Mouse (Mus musculus) embryonic facial prominence, embryonic 12.5 days (tissue): ENCODE measurements at regions not wholly inside any gene's neighbourhood (a gene's known extent, or its start where the extent isn't known, plus 50 kb on each side); places are given as distances from the start of the nearest gene placed in this dataset.

Source experiments
- ATAC-seq: fragments of 200-750 bp; cut with Nextera tagmentation; 2 replicates; pipeline ENCODE4 v1.8.0; 2017; ENCODE audit not compliant: insufficient number of reproducible peaks, insufficient read depth, low FRiP score, low TSS enrichment
- H3K27ac ChIP-seq: fragments of 300-500 bp; sonication (generic); 2 replicates; pipeline ENCODE4 v1.5.1; 2016; ENCODE audit warnings: mild to moderate bottlenecking
- H3K27me3 ChIP-seq: fragments of 300-500 bp; sonication (generic); 2 replicates; pipeline ENCODE4 v1.6.1; 2016; ENCODE audit warnings: mild to moderate bottlenecking, moderate library complexity
- H3K36me3 ChIP-seq: fragments of 300-500 bp; sonication (generic); 2 replicates; pipeline ENCODE4 v1.6.1; 2016; ENCODE audit warnings: mild to moderate bottlenecking
- H3K4me1 ChIP-seq: fragments of 300-500 bp; sonication (generic); 2 replicates; pipeline ENCODE4 v1.6.1; 2016
- H3K4me2 ChIP-seq: fragments of 300-500 bp; sonication (generic); replicated peaks from 2 replicates; pipeline ENCODE4 v1.6.1; 2016; ENCODE audit warnings: mild to moderate bottlenecking, moderate library complexity
- H3K4me3 ChIP-seq: fragments of 300-500 bp; sonication (generic); 2 replicates; pipeline ENCODE4 v1.5.1; 2016; ENCODE audit warnings: mild to moderate bottlenecking
- H3K9ac ChIP-seq: fragments of 300-500 bp; sonication (generic); 2 replicates; pipeline ENCODE4 v1.6.1; 2016; ENCODE audit warnings: mild to moderate bottlenecking, moderate library complexity
- H3K9me3 ChIP-seq: fragments of 300-500 bp; sonication (generic); 2 replicates; pipeline ENCODE4 v1.6.1; 2016; ENCODE audit warnings: mild to moderate bottlenecking, moderate library complexity
- WGBS: fragments of 180-500 bp; shearing (Covaris S2); methylation state at CpG from one replicate; pipeline ENCODE4 v1.1.7; 2016; 5-methylcytosine and 5-hydroxymethylcytosine counted together

- no peaks in the 10 kb centered on the region for H3K27me3 ChIP-seq
- H3K4me1 ChIP-seq: no peaks in the 10 kb centered on the region
- H3K36me3 ChIP-seq: no peaks in the 10 kb centered on the region
- 75% methylated on average over 2 of the region's 2 CpGs for WGBS
- no peak overlapping the region for H3K27ac ChIP-seq
- H3K9me3 ChIP-seq: no peaks in the 10 kb centered on the region
- no peak overlapping the region for H3K9ac ChIP-seq
- H3K4me3 ChIP-seq: no peak overlapping the region
- H3K4me2 ChIP-seq: no peak overlapping the region
- ATAC-seq: no peak
Observed at GRCm38 (mm10) chr10:98318416-98318815, 591.9 kb upstream of the C030005K15Rik start.

- WGBS: 89% methylated on average over 5 of the region's 5 CpGs
Observed at GRCm38 (mm10) chr10:98323846-98324245, 590.4 kb upstream of the Atp2b1 start.

GRCm38 (mm10) chr10:98324591-98324990 is 589.6 kb upstream of the Atp2b1 start:
- no peak overlapping the region for H3K4me2 ChIP-seq
- no peak overlapping the region for H3K4me3 ChIP-seq
- H3K9me3 ChIP-seq: no peaks in the 10 kb centered on the region
- H3K27me3 ChIP-seq: no peaks in the 10 kb centered on the region
- H3K27ac ChIP-seq: no peak overlapping the region
- H3K36me3 ChIP-seq: no peaks in the 10 kb centered on the region
- no peak overlapping the region for H3K9ac ChIP-seq
- no peaks in the 10 kb centered on the region for H3K4me1 ChIP-seq
- no peak for ATAC-seq

More at GRCm38 (mm10) chr10:98323846-98324245, 590.4 kb upstream of the Atp2b1 start:
- no peaks in the 10 kb centered on the region for H3K36me3 ChIP-seq
- ATAC-seq: no peak
- H3K4me1 ChIP-seq: no peaks in the 10 kb centered on the region
- H3K4me3 ChIP-seq: no peak overlapping the region
- no peaks in the 10 kb centered on the region for H3K9me3 ChIP-seq
- H3K27me3 ChIP-seq: no peaks in the 10 kb centered on the region
- no peak overlapping the region for H3K27ac ChIP-seq
- H3K9ac ChIP-seq: no peak overlapping the region
- H3K4me2 ChIP-seq: no peak overlapping the region

GRCm38 (mm10) chr10:98325720-98326119 is 588.5 kb upstream of the Atp2b1 start:
- Histone ChIP-seq H3K4me2 (no peak overlapping the region), H3K4me3 (no peak overlapping the region), H3K9me3 (no peaks in the 10 kb centered on the region), H3K36me3 (no peaks in the 10 kb centered on the region), H3K9ac (no peak overlapping the region), H3K4me1 (no peaks in the 10 kb centered on the region), H3K27ac (no peak overlapping the region), H3K27me3 (no peaks in the 10 kb centered on the region)
- WGBS: 47% methylated on average over 5 of the region's 5 CpGs
- ATAC-seq: no peak

- Histone ChIP-seq H3K27ac (no peak overlapping the region), H3K4me1 (no peaks in the 10 kb centered on the region), H3K36me3 (no peaks in the 10 kb centered on the region), H3K27me3 (no peaks in the 10 kb centered on the region), H3K4me3 (no peak overlapping the region), H3K9me3 (no peaks in the 10 kb centered on the region), H3K4me2 (no peak overlapping the region), H3K9ac (no peak overlapping the region)
- no peak for ATAC-seq
- 75% methylated on average over 4 of the region's 4 CpGs for WGBS
Observed at GRCm38 (mm10) chr10:98332682-98333081, 581.5 kb upstream of the Atp2b1 start.

- 78% methylated on average over 6 of the region's 6 CpGs for WGBS
- no peaks in the 10 kb centered on the region for H3K9me3 ChIP-seq
- no peaks in the 10 kb centered on the region for H3K36me3 ChIP-seq
- no peak for ATAC-seq
- no peak overlapping the region for H3K27ac ChIP-seq
- H3K4me2 ChIP-seq: no peak overlapping the region
- H3K4me3 ChIP-seq: no peak overlapping the region
- no peaks in the 10 kb centered on the region for H3K4me1 ChIP-seq
- H3K9ac ChIP-seq: no peak overlapping the region
- H3K27me3 ChIP-seq: no peaks in the 10 kb centered on the region
Observed at GRCm38 (mm10) chr10:98333411-98334067, 580.7 kb upstream of the Atp2b1 start.

- ATAC-seq: no peak
- Histone ChIP-seq H3K4me3 (no peak overlapping the region), H3K36me3 (no peaks in the 10 kb centered on the region), H3K4me1 (no peaks in the 10 kb centered on the region), H3K9ac (no peak overlapping the region), H3K27me3 (no peaks in the 10 kb centered on the region), H3K27ac (no peak overlapping the region), H3K4me2 (no peak overlapping the region), H3K9me3 (no peaks in the 10 kb centered on the region)
- WGBS: 78% methylated on average over 5 of the region's 5 CpGs
Observed at GRCm38 (mm10) chr10:98343827-98344226, 570.4 kb upstream of the Atp2b1 start.

- no peak for ATAC-seq
- Histone ChIP-seq H3K4me2 (no peak overlapping the region), H3K9ac (no peak overlapping the region), H3K27me3 (no peaks in the 10 kb centered on the region), H3K9me3 (no peaks in the 10 kb centered on the region), H3K4me1 (no peaks in the 10 kb centered on the region), H3K27ac (no peak overlapping the region), H3K36me3 (no peaks in the 10 kb centered on the region), H3K4me3 (no peak overlapping the region)
- WGBS: 62% methylated on average over 5 of the region's 5 CpGs
Observed at GRCm38 (mm10) chr10:98349466-98349865, 564.7 kb upstream of the Atp2b1 start.

GRCm38 (mm10) chr10:98350318-98350926 is 563.8 kb upstream of the Atp2b1 start:
- WGBS: 85% methylated on average over 6 of the region's 6 CpGs

GRCm38 (mm10) chr10:98352061-98352460 is 562.1 kb upstream of the Atp2b1 start:
- Histone ChIP-seq H3K27ac (no peak overlapping the region), H3K4me1 (no peaks in the 10 kb centered on the region), H3K36me3 (no peaks in the 10 kb centered on the region), H3K27me3 (no peaks in the 10 kb centered on the region), H3K9ac (no peak overlapping the region), H3K9me3 (no peaks in the 10 kb centered on the region), H3K4me3 (no peak overlapping the region), H3K4me2 (no peak overlapping the region)
- 63% methylated on average over 2 of the region's 2 CpGs for WGBS
- ATAC-seq: no peak

More at GRCm38 (mm10) chr10:98350318-98350926, 563.8 kb upstream of the Atp2b1 start:
- Histone ChIP-seq H3K4me2 (no peak overlapping the region), H3K4me1 (no peaks in the 10 kb centered on the region), H3K9ac (no peak overlapping the region), H3K27ac (no peak overlapping the region), H3K36me3 (no peaks in the 10 kb centered on the region), H3K9me3 (no peaks in the 10 kb centered on the region), H3K4me3 (no peak overlapping the region), H3K27me3 (no peaks in the 10 kb centered on the region)
- ATAC-seq: no peak

- no peak overlapping the region for H3K4me2 ChIP-seq
- H3K9me3 ChIP-seq: no peaks in the 10 kb centered on the region
- no peaks in the 10 kb centered on the region for H3K27me3 ChIP-seq
- H3K9ac ChIP-seq: no peak overlapping the region
- no peaks in the 10 kb centered on the region for H3K4me1 ChIP-seq
- 92% methylated on average over 2 of the region's 2 CpGs for WGBS
- no peak overlapping the region for H3K4me3 ChIP-seq
- no peak for ATAC-seq
- H3K27ac ChIP-seq: no peak overlapping the region
- H3K36me3 ChIP-seq: no peaks in the 10 kb centered on the region
Observed at GRCm38 (mm10) chr10:98354486-98354885, 559.7 kb upstream of the Atp2b1 start.

- H3K9me3 ChIP-seq: no peaks in the 10 kb centered on the region
- ATAC-seq: no peak
- no peaks in the 10 kb centered on the region for H3K4me1 ChIP-seq
- no peak overlapping the region for H3K9ac ChIP-seq
- H3K27ac ChIP-seq: no peak overlapping the region
- H3K27me3 ChIP-seq: no peaks in the 10 kb centered on the region
- 58% methylated on average over 2 of the region's 2 CpGs for WGBS
- no peaks in the 10 kb centered on the region for H3K36me3 ChIP-seq
- no peak overlapping the region for H3K4me3 ChIP-seq
- H3K4me2 ChIP-seq: no peak overlapping the region
Observed at GRCm38 (mm10) chr10:98364604-98365003, 549.6 kb upstream of the Atp2b1 start.
